Mouse (Mus musculus): ENCODE measurements around the gene Gm28035. TPM values are rescaled to one million over a fixed set of nuclear protein-coding genes. Genes with fewer than 3 reads are reported as not detected.

Gene Gm28035
- total and polyA plus RNA-seq, 3 experiments = 0.27 to 0.64 (median 0.36) TPM

DNA sequence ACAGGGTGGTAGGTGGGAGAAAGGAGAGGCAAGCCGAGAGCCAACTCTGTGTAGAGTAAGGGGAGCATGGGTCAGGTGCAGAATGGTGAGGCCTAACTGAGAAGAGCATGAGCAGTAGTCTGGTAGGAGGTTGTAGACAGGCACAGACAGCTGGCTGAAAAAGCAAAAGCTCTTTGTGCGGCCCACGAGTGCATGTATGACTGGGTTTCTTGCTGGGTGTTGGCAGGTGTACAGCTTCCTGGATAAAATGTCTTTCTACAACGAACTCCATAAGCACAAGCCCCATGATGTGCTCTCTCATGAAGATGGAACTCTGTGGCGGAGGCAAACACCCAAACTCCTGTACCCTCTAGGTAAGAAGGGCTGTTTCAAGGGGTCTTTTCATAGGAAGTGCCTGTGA, 76.6 kb downstream of the Gm28035 start:
- dilution Hi-C loops (cut with MboI; ENCODE audit: extremely low pct_ligation_motif_present, extremely low pct_unique_long_range_greater_than_20kb, low sequenced_read_pairs) = no loop called here

GRCm38 (mm10) chr2:30319260-30319659, 78.9 kb downstream of the Gm28035 start:
- no peak for DNase-seq (ENCODE audit: extremely low read depth)
- Histone ChIP-seq H3K9ac (ENCODE audit: insufficient read depth, low read depth) (no peak overlapping the region), H3K4me1 (ENCODE audit: control insufficient read depth in 1 of 2, insufficient read depth in 2 of 2) (no peaks in the 10 kb centered on the region), H3K27me3 (replicated peaks) (no peaks in the 10 kb centered on the region), H3K9me3 (replicated peaks; ENCODE audit: low read length) (no peaks in the 10 kb centered on the region), H3K36me3 (replicated peaks in 1 of 2; ENCODE audit: control insufficient read depth in 1 of 2, insufficient read depth in 1 of 2, low read length in 1 of 2) (peaks cover 68 to 93% of the 10 kb centered on the region in 2 experiments), H3K27ac (ENCODE audit: insufficient read depth, low read depth) (no peak overlapping the region), H3K4me3 (replicated peaks in 1 of 3; ENCODE audit: low read depth in 2 of 3, low read length in 2 of 3, poor library complexity in 1 of 3) (no peak overlapping the region), H3K4me2 (ENCODE audit: insufficient read depth, low read depth, poor library complexity, severe bottlenecking) (no peak overlapping the region), H3K79me2 (replicated peaks; ENCODE audit: control insufficient read depth, extremely low read depth, insufficient read depth, poor library complexity, severe bottlenecking) (no peaks in the 10 kb centered on the region)
- TF ChIP-seq MEF2A (IDR thresholded peaks at IDR 0.05; ENCODE audit: borderline replicate concordance, low read depth, low read length) (no peak), IRF4 (IDR thresholded peaks at IDR 0.05; ENCODE audit: low read depth, low read length) (no peak), ZC3H11A (IDR thresholded peaks at IDR 0.05; ENCODE audit: low read depth, low read length) (no peak), CTCF (conservative IDR thresholded peaks at IDR 0.05 in 1 of 2, IDR thresholded peaks at IDR 0.05 in 1 of 2; ENCODE audit: low read depth in 2 of 2, low read length in 2 of 2) (no peak), GABPA (IDR thresholded peaks at IDR 0.05; ENCODE audit: insufficient replicate concordance, low read depth, low read length) (no peak), ELF1 (IDR thresholded peaks at IDR 0.05; ENCODE audit: low read depth, low read length) (no peak), MYC (IDR thresholded peaks at IDR 0.05; ENCODE audit: low read depth, low read length) (no peak), CHD2 (IDR thresholded peaks at IDR 0.05; ENCODE audit: low read length) (no peak), UBTF (IDR thresholded peaks at IDR 0.05; ENCODE audit: low read depth, low read length) (no peak), MAFK (IDR thresholded peaks at IDR 0.05; ENCODE audit: insufficient replicate concordance, low read length) (no peak), NRF1 (IDR thresholded peaks at IDR 0.05; ENCODE audit: low read depth, low read length) (no peak), ETS1 (conservative IDR thresholded peaks at IDR 0.05; ENCODE audit: low read depth, low read length) (no peak), EP300 (IDR thresholded peaks at IDR 0.05; ENCODE audit: low read length) (no peak), RCOR1 (conservative IDR thresholded peaks at IDR 0.05; ENCODE audit: low read depth, low read length) (no peak), RAD21 (IDR thresholded peaks at IDR 0.05; ENCODE audit: low read depth, low read length) (no peak)
- dilution Hi-C loops (cut with MboI; ENCODE audit: extremely low pct_ligation_motif_present, extremely low pct_unique_long_range_greater_than_20kb, low sequenced_read_pairs) (no loop called here), in situ Hi-C loops (cut with MboI; ENCODE audit: low pct_ligation_motif_present, low pct_unique_long_range_greater_than_20kb, low sequenced_read_pairs) (no loop called here)

More for the DNA sequence above, 76.6 kb downstream of the Gm28035 start:
- H3K4me1 ChIP-seq (ENCODE audit: control insufficient read depth in 1 of 2, insufficient read depth in 2 of 2) = no peaks in the 10 kb centered on the region
- TF ChIP-seq MAX (IDR thresholded peaks at IDR 0.05; ENCODE audit: low read length) = no peak
- H3K36me3 ChIP-seq (replicated peaks in 1 of 2; ENCODE audit: control insufficient read depth in 1 of 2, insufficient read depth in 1 of 2, low read length in 1 of 2) = peaks cover 63 to 91% of the 10 kb centered on the region in 2 experiments
- no peak overlapping the region for H3K4me3 ChIP-seq (replicated peaks in 1 of 3; ENCODE audit: low read depth in 2 of 3, low read length in 2 of 3, poor library complexity in 1 of 3)
- in situ Hi-C loops (cut with MboI; ENCODE audit: low pct_ligation_motif_present, low pct_unique_long_range_greater_than_20kb, low sequenced_read_pairs) = no loop called here
- H3K4me2 ChIP-seq (ENCODE audit: insufficient read depth, low read depth, poor library complexity, severe bottlenecking) = no peak overlapping the region
- H3K27ac ChIP-seq (ENCODE audit: insufficient read depth, low read depth) = no peak overlapping the region
- H3K9ac ChIP-seq (ENCODE audit: insufficient read depth, low read depth) = no peak overlapping the region
- no peaks in the 10 kb centered on the region for H3K27me3 ChIP-seq (replicated peaks)
- H3K9me3 ChIP-seq (replicated peaks; ENCODE audit: low read length) = no peaks in the 10 kb centered on the region
- no peak for DNase-seq (ENCODE audit: extremely low read depth)
- H3K79me2 ChIP-seq (replicated peaks; ENCODE audit: control insufficient read depth, extremely low read depth, insufficient read depth, poor library complexity, severe bottlenecking) = no peaks in the 10 kb centered on the region
